Mouse (Mus musculus) gastrocnemius, postnatal 25 days (tissue): ENCODE data around the gene Npdc1. TPM values are rescaled to one million over a fixed set of nuclear protein-coding genes. Genes with fewer than 3 reads are reported as not detected.

Experiments used
- DNase-seq: peaks from one replicate; pipeline ENCODE4 v3.0.0; 2022
- microRNA-seq, 2 experiments: library from miRNA; unstranded; fragments of <30 nt; microRNA quantifications; one replicate each; pipeline ENCODE4 v1.2.0; 2021; ENCODE audit warnings: borderline replicate concordance in 2 of 2
- total RNA-seq, 2 experiments: library from RNA; stranded (reverse); gene quantifications; 1 replicate in 1 of 2; 2 replicates in 1 of 2; pipeline ENCODE4 v1.2.3; 2021

Npdc1 gene
- total RNA-seq, 2 experiments from 2014 or later: 15.0 to 25.1 TPM

DNA sequence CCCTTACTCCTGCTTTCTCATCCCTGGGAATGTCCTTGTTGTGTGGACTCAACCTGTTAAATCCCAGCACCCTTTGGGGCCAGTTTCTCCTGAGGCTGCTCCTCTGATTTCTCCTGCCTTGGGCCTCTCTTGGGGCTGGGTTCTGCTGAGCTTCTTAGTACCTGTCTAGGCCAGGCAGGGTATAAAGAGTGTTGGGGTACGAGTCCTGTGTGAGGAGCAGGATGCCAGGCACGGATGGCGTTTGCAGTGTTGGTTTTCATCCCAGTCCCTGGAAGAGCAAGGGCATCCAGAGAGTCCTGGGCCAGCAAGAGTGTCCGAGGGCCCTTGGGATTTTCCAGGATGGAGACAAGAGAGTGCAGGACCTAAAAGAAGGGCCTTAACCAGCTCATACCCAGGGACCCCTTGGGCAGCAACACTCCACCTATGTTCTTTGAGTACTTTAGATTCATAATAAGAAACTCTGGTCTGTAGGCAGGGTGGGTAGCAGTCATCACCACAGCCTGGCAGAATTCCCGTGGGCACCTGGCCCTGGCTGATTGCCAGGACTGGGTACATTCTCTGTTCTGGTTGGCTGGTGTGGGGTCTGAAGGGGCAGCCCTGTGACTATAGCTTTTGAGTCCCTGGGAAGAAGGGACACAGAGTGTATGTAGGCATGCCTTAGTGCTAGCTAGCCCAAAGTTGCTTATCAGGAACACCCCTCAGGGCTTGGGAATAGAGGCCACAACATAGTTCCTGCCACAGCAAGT lies 30.5 kb downstream of the Npdc1 start:
- DNase-seq: no peak

DNA sequence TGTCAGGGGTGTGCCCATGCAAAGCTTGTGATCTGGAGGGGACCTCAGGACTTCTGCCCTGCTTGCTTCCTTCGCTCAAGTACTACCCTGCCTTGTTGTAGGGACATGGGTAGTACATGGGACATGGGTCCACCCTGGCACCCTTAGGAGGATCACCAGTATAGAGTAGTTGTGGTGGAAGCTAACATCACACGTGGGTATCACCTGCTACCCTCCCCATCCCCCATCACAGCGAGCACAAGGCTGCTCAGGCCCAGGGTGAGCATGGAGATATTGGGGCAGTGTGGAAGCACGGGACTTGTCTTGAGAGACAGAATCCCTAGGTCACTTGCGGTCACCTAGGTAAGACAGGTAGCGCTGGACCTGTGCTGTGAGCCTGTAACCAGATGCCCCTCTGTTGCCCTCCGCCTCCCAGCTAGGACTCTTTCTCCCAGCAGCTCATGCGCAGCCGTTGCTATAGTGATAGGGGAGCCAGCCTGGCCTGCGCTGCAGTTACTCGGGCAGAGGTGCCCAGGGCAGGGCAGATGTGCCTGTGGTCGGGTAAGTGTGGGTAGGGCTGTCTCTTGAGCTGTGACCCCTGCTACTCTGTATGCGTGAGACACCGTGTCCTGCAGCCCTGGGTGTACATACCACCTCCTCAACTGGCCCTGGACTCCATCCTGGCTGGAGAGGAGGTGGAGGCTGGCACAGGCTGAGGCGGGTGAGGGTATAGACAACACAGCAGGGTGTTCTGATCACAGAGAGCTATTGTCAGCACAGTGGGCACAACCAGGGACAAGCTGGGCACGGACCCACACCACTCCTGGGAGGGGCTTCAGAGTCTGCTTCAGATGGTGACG lies 31.5 kb downstream of the Npdc1 start:
- no peak for DNase-seq

DNA sequence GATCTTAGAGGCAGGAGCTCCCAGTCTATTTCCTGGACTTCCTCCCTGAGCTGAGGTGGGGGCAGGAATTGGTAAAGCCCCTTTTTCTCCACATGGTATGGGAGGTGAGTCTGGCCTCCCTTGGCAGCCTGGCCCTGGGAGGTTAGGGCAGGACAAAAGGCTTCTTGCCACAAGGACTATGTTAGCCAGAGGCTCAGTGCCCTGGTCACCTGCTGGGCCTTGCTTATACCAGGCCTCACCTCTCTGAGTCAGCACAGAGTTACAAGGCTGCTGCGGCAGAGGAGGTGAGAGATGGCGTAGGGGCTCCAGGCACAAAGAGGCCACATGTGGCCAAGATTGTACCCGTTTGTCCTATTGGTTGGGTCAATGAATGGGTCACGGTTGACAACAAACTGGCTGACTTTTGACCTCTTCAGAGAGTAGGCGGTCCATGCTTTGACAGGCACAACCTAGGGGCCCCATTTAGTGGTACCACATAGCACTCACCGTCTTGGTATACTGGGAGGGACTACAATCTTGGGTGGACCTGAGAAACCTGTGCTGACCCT lies 32.2 kb downstream of the Npdc1 start:
- no peak for DNase-seq

DNA sequence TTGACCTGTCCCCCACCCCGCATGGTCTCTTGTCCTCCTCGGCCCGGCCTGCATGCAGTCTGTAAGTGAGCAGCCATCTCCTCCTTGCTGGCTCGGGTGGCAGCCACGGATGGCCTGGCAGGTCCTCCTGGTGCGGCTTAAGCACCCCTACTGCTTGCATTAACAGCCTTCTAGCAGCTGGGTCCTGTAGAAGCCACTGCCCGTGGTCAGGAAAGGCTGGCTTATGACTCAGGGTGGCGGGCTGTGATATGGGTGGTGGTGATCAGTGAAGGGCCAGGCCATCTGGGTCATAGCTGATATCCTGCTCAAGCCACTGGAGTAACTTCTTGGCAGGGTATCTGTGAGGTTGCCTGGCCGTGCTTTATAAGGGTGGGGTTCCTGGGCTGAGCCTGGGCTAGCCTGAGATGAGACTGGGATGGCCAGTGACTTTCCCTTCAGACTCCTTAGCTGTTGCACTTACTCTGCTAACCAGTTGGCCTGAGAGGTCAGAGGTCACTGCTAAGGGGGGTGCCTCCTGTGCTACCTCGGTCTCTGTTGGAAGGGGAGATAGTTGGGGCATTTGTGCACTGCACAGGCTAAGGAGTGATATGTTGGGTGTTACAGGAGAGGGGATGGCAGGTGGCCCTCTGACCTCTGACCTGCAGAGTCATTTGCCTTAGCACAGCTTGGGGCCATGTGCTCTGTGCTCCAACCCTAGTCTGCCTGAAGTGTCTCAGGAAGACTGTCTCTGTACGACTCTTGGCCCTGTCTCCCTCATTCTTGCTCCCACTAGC lies 33.4 kb downstream of the Npdc1 start:
- DNase-seq: no peak

DNA sequence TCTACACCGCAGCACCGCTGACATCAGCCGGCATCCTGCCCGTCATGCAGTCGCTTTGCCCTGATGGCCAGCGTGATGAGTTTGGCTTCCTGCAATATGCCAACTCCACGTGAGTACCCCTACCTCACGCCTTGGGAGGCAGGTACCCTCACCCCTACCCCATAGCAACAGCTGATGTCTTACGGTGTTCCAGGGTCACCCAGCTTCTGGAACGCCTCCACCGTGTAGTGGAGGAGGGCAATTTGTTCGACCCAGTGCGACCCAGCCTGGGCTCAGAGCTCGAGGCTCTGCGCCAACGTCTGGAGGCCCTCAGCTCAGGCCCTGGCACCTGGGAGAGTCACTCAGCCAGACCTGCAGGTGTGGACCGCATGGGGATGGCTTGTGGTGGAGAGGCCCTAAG lies 34.0 kb downstream of the Npdc1 start:
- no peak for DNase-seq

DNA sequence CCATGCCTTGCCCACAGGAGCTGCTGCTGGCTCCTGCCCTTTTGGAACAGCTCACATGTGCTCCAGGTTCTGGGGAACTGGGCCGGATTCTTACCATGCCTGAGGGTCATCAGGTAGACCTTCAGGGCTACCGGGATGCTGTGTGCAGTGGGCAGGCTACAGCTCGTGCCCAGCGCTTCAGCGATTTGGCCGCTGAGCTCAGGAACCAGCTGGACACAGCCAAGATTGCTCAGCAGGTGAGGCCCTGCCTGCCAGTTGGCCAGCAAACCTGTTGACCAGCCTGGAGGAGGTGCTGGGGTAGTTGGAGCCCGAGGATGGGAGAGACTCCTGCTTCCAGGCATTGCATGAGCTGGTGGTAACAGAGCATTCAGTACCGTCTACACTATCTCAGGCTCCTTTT lies 35.1 kb downstream of the Npdc1 start:
- DNase-seq: no peak

DNA sequence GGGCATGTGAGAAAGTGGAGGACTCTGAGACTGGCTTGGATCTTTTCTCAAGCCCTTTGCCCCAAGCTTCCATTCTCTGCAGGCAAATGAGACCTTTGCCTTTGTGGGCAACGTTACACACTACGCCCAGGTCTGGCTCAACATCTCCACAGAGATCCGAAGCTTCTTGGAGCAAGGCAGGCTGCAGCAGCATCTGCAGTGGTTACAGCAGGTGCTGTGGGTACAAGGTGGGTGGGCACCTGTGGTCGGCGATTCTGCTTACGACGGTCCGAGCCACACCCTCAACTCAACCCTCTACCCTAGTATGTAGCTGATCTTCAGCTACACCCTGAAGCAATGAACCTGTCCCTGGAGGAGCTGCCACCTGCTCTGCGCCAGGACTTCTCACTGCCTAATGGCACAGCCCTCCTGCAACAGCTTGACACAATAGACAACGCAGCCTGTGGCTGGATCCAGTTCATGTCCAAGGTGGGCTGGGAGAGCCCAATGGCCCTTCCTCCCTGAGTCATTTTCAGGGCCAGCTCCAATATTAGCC lies 37.2 kb downstream of the Npdc1 start:
- no peak for DNase-seq

DNA sequence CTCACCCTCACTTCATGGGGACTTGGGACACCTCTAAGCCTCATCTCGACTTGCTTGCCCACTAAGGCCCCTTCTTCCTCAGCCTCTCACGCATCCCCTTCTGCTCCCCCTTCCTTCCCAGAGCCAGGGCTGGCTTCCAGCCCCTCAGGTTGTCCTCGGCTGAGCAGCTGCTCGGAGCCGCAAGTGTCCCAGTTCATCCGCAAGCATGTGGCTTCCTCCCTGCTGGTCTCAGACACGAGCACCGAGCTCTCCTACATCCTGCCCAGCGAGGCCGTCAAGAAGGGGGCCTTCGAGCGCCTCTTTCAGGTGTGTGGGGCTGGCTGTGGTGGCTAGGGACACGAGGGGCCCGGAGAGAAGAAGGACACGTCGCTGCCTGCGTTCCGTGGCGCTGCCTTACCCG lies 41.9 kb downstream of the Npdc1 start:
- DNase-seq: no peak

DNA sequence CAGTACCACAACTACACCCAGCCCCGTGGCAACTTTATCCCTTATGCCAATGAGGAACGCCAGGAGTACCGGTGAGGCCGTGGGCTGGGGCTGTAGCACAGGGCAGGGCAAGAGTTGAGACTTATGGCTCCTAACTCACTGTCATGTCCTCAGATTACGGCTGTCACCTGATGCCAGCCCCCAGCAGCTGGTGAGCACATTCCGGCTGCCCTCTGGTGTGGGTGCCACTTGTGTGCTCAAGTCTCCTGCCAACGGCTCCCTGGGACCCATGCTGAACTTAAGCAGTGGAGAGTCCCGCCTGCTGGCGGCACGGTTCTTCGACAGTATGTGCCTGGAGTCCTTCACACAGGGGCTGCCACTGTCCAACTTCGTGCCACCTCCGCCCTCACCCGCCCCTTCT lies 43.5 kb downstream of the Npdc1 start:
- no peak for DNase-seq

DNA sequence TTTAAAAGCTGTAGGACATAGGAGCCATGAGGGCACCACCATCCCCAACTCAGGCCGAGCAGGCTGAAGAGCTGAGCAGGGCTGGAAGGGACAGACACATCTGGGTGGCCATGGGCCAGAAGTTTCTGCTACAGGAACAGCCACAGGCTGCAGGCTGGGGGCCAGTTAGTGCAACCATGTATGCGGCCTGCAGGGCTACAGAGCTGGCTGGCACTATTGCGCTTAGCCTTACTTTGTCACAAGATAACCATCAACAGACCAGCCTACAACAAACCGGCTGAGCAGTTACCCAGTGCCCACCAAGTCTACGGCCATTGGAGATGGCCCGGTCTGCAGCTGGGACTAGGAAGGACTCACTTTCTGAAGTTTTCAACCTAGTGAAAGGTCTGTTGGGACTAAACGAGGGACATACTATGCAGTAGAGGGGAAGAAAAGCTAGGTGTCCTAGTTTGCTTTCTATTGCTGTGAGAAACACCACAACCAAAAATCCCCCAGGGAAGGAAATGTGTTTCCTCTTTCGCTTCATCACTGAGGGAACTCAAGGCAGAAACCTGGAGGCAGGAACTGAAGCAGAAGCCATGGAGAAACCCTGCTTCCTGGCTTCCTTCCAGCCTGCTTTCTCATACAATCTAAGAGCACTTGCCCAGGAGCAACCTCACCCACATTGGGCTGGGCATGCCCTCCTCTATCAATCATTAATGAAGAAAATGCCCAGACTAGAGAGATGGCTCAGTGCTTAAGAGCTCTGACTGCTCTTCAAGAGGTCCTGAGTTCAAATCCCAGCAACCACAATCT lies 51.9 kb downstream of the Npdc1 start:
- DNase-seq: no peak

DNA sequence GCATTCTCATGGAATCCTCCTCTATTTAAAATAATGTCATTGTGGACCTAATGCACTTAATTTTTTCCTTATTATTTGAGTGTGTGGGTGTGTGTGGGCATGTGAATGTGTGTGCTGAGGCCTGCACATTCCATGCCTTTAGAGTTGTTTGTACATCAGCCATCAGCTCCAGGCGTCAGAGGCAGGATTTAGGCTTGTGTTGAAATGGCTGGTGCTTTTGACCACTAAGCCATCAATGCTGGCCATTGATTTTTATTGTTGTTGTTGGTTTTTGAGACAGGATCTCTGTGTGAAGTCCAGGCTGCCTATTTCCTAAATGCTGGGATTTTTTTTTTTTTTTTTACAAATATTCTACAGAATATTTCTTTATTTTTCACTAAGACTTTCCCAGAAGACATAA lies 53.8 kb downstream of the Npdc1 start:
- DNase-seq: no peak

DNA sequence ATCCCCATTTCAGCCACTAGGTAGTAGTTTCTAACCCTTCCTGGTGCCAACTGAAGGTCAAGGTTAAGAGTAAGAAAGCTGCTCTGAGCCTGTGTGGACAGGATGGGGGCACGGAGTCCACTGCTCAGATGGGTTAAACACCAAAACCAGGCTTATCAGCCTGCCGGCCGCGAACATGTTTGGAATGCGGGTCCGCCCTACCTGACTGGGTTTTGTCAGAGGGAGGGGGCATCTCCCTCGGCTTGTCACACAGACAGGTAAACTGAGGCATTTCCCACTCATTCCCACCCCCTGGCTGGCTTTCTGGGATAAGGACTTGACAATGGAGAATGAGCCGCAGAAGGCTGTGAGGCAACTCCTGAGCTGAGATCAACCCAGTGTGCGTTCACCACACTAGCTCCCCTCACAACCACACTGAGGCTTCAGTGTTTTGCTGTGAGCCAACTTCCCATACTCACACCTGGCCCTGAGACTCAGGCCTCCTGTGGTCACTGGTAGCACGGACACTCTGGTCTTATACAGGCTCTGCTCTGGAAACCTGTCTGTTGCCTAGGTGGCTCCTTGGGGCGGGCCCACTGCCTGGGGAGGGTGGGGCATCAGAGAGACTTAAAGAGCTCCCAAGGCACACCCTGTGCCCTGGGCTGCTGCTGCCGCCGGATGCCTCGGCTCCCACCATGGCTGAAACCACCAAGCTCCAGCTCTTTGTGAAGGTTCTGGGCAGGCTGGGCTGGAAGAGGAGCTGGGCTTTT lies 57.2 kb downstream of the Npdc1 start, which contains the start of gene Clic3:
Gene Clic3 (plus strand): TSS at position 634 of the 749 bp plus-strand sequence.
- DNase-seq: no peak

DNA sequence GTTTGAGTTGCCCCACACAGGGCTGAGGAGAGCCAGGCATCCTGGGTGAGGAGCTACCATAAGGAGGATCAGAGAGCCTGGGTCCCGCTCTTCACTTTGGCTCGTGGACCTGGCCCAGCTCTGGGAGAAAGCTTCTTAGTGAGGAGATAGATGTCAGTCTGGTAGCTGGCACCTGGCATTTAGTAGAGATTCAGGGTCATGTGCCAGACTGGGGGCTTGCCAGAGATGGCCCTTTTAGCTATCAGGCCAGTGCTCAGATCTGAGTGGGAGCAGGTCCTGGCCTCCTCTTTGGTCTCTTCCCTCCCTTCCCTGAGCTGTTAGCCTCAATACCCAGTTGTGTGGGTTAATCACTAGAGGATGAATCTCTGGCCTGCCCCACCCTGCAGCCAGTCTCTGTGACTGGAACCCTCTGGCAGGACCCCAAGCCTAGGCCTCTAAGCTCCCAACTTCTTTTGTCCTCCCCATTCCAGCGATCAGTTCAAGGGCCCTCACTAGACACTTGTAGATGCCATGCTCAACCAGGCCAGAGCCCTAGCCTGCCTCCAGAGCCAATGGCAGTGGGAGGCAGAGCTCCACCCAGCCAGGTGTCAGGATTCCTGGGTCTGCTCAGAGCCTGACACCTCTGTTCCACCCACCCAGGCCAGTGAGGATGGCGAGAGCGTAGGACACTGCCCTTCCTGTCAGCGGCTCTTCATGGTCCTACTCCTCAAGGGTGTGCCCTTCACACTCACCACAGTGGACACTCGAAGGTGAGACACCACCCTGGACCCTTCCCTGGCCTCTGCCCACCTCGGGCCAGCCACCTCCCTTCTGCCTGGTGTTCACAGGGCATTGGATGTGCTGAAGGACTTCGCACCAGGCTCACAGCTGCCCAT lies 58.1 kb downstream of the Npdc1 start:
- DNase-seq: no peak

DNA sequence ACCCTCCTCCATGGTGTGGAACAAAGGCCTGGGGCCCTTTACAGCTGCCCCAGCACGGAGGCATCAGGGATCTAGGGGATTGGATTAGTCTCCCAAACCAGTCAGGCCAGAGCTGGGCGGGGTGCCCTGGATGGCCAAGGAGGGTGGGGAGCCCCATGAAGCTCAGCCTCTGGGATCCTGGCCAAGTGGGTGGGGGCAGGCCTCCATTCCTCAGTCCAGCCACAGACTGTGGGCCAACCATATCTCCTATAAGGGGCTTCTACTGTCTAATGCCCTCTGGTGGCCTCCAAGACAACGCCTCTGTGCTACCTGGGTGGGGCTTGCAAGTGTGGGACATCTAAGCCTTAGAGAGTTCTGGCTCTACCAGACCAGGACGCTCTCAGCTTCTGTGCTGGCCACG lies 59.8 kb downstream of the Npdc1 start:
- DNase-seq: peak; percentile 42

Small RNA genes lying within 50 kb of the gene (microRNA-seq; reads per million reads assigned to microRNA genes)
- 0 to 0.26 reads per million in 2 experiments for gene Mir3087

Other genes with a start within 250 kb of the Npdc1 start
- 1 to 10 TPM; 3.6 to 6.7 TPM for gene Nrarp, start 218.6 kb upstream of the Npdc1 start, total RNA-seq
- gene Tor4a, start 202.5 kb upstream of the Npdc1 start, total RNA-seq: 1 to 10 TPM; 1.1 to 1.3 TPM
- 10 to 100 TPM; 20.5 to 22.3 TPM for gene Nelfb, start 187.9 kb upstream of the Npdc1 start, total RNA-seq
- not detected for gene Stpg3, start 184.7 kb upstream of the Npdc1 start, total RNA-seq
- not detected for gene Fam166a, start 180.6 kb upstream of the Npdc1 start, total RNA-seq
- 100 to 1,000 TPM; 167 to 293 TPM for gene Tubb4b, start 174.6 kb upstream of the Npdc1 start, total RNA-seq
- not detected for gene Slc34a3, start 165.0 kb upstream of the Npdc1 start, total RNA-seq
- gene Rnf224, start 162.6 kb upstream of the Npdc1 start, total RNA-seq: not detected
- under 1 TPM; 0.56 to 0.75 TPM for gene Rnf208, start 157.1 kb upstream of the Npdc1 start, total RNA-seq
- gene Cysrt1, start 156.9 kb upstream of the Npdc1 start, total RNA-seq: not detected
- under 1 TPM; 0.82 to 0.99 TPM for gene AL732309.1, start 152.5 kb upstream of the Npdc1 start, total RNA-seq
- gene Tmem203, start 143.9 kb upstream of the Npdc1 start, total RNA-seq: 10 to 100 TPM; 10.3 to 11.3 TPM
- gene Tprn, start 136.7 kb upstream of the Npdc1 start, total RNA-seq: 1 to 10 TPM; 2.1 to 2.9 TPM
- gene Ssna1, start 126.9 kb upstream of the Npdc1 start, total RNA-seq: 10 to 100 TPM; 31.6 to 33.0 TPM
- 10 to 100 TPM; 27.0 to 27.3 TPM for gene Anapc2, start 126.9 kb upstream of the Npdc1 start, total RNA-seq
- not detected for gene Tmem210, start 111.2 kb upstream of the Npdc1 start, total RNA-seq
- not detected for gene Lrrc26, start 109.4 kb upstream of the Npdc1 start, total RNA-seq
- under 1 TPM in 1 of 2 experiments, not detected in 1; 0.08 TPM for gene Grin1, start 80.2 kb upstream of the Npdc1 start, total RNA-seq
- gene Man1b1, start 67.0 kb upstream of the Npdc1 start, total RNA-seq: 10 to 100 TPM; 11.9 to 15.4 TPM
- gene Dpp7, start 43.0 kb upstream of the Npdc1 start, total RNA-seq: 10 to 100 TPM; 10.1 to 10.4 TPM
- 1 to 10 TPM; 2.8 to 4.6 TPM for gene Uap1l1, start 33.7 kb upstream of the Npdc1 start, total RNA-seq
- under 1 TPM; 0.19 to 0.33 TPM for gene Sapcd2, start 27.0 kb upstream of the Npdc1 start, total RNA-seq
- 1 to 10 TPM; 9.1 to 9.4 TPM for gene Entpd2, start 3.5 kb upstream of the Npdc1 start, total RNA-seq
- gene Fut7, start 23.9 kb downstream of the Npdc1 start, total RNA-seq: not detected
- gene Abca2, start 29.4 kb downstream of the Npdc1 start, total RNA-seq: 10 to 100 TPM; 12.5 to 16.2 TPM
- under 1 TPM; 0.35 to 0.64 TPM for gene Clic3, start 57.5 kb downstream of the Npdc1 start, total RNA-seq
- gene Paxx, start 61.7 kb downstream of the Npdc1 start, total RNA-seq: 10 to 100 TPM; 13.7 to 16.2 TPM
- not detected for gene Ptgds, start 70.7 kb downstream of the Npdc1 start, total RNA-seq
- gene Lcn12, start 94.6 kb downstream of the Npdc1 start, total RNA-seq: not detected
- 10 to 100 TPM; 77.2 to 77.4 TPM for gene Fbxw5, start 101.4 kb downstream of the Npdc1 start, total RNA-seq
- gene C8g, start 102.4 kb downstream of the Npdc1 start, total RNA-seq: 1 to 10 TPM in 1 of 2 experiments, under 1 TPM in 1; 0.86 to 1.3 TPM
- 10 to 100 TPM; 10.5 to 10.9 TPM for gene Traf2, start 147.6 kb downstream of the Npdc1 start, total RNA-seq
- gene Edf1, start 158.5 kb downstream of the Npdc1 start, total RNA-seq: 100 to 1,000 TPM; 142 to 162 TPM
- gene Mamdc4, start 175.5 kb downstream of the Npdc1 start, total RNA-seq: 1 to 10 TPM; 1.7 to 3.2 TPM
- gene Phpt1, start 175.9 kb downstream of the Npdc1 start, total RNA-seq: 10 to 100 TPM; 50.1 to 53.7 TPM
- gene Ajm1, start 182.4 kb downstream of the Npdc1 start, total RNA-seq: not detected
- 10 to 100 TPM; 63.5 to 67.8 TPM for gene Rabl6, start 209.2 kb downstream of the Npdc1 start, total RNA-seq
- gene Ccdc183, start 218.3 kb downstream of the Npdc1 start, total RNA-seq: not detected
- gene Tmem141, start 222.7 kb downstream of the Npdc1 start, total RNA-seq: 10 to 100 TPM; 15.2 to 16.4 TPM
- gene Fcna, start 228.7 kb downstream of the Npdc1 start, total RNA-seq: 1 to 10 TPM; 3.9 to 8.5 TPM